Mouse (Mus musculus) heart, embryonic 12.5 days (tissue): Measurements from ENCODE around the gene Ankrd44. TPM values are rescaled to one million over a fixed set of nuclear protein-coding genes. Genes with fewer than 3 reads are reported as not detected.
A peak's percentile ranks its signal among the peaks of the same experiment; 100 is the strongest.

Experiments used
- ATAC-seq: fragments of 200-750 bp; cut with Nextera tagmentation; 2 replicates; pipeline ENCODE4 v1.8.0; 2017; ENCODE audit warnings: moderate TSS enrichment, moderate library complexity; ENCODE audit not compliant: insufficient number of reproducible peaks, low FRiP score
- H3K27ac ChIP-seq: fragments of 300-500 bp; sonication (generic); 2 replicates; pipeline ENCODE4 v1.5.1; 2016; ENCODE audit warnings: mild to moderate bottlenecking, moderate library complexity; ENCODE audit not compliant: poor library complexity, severe bottlenecking
- H3K27me3 ChIP-seq: fragments of 300-500 bp; sonication (generic); replicated peaks from 2 replicates; pipeline ENCODE4 v1.6.1; 2016; ENCODE audit warnings: mild to moderate bottlenecking, moderate library complexity
- H3K36me3 ChIP-seq: fragments of 300-500 bp; sonication (generic); 2 replicates; pipeline ENCODE4 v1.6.1; 2016; ENCODE audit warnings: mild to moderate bottlenecking, moderate library complexity
- H3K4me1 ChIP-seq: fragments of 300-500 bp; sonication (generic); replicated peaks from 2 replicates; pipeline ENCODE4 v1.6.1; 2016; ENCODE audit warnings: mild to moderate bottlenecking
- H3K4me2 ChIP-seq: fragments of 300-500 bp; sonication (generic); 2 replicates; pipeline ENCODE4 v1.6.1; 2016; ENCODE audit warnings: mild to moderate bottlenecking, moderate library complexity
- H3K4me3 ChIP-seq: fragments of 300-500 bp; sonication (generic); 2 replicates; pipeline ENCODE4 v1.5.1; 2016; ENCODE audit warnings: mild to moderate bottlenecking
- H3K9ac ChIP-seq: fragments of 300-500 bp; sonication (generic); 2 replicates; pipeline ENCODE4 v1.6.1; 2016; ENCODE audit warnings: mild to moderate bottlenecking, moderate library complexity
- H3K9me3 ChIP-seq: fragments of 300-500 bp; sonication (generic); replicated peaks from 2 replicates; pipeline ENCODE4 v1.6.1; 2016; ENCODE audit warnings: mild to moderate bottlenecking, moderate library complexity
- WGBS: fragments of 180-500 bp; shearing (Covaris S2); methylation state at CpG from one replicate; pipeline ENCODE4 v1.1.7; 2016; 5-methylcytosine and 5-hydroxymethylcytosine counted together
- polyA plus RNA-seq: library from polyadenylated mRNA; unstranded; fragments of >200 nt; fragmentation: Nextera tagmentation; extraction: Ambion mirVana; gene quantifications from 2 replicates; pipeline ENCODE4 v1.2.1, GENCODE M21; 2016

The Ankrd44 gene
- polyA plus RNA-seq, 1 experiment from 2014 or later = 11.0 TPM

DNA sequence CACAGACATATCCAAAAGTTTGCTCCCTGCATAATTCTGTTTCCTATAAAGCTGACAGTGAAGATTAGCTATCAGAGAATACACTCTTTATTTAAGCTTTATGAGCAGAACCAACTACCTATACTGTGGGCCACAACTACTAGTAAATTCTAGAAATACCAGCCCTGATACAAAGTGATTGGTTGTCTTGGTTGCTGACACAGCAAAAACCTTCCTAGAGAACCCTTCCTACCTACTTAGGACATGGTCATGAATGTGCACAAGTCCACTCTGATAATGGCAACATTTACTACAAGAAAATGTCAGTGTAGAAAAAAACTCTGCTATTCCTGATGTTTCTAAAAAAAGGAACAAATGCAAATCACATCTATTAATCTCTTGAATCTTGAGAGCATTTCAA, 234.4 kb downstream of the Ankrd44 start:
- H3K36me3 ChIP-seq = peaks cover 3% of the 10 kb centered on the region; the same call in 1 of the 2 replicates
- H3K27ac ChIP-seq = no peak overlapping the region
- no peak overlapping the region for H3K4me2 ChIP-seq
- ATAC-seq = no peak
- no peak overlapping the region for H3K4me3 ChIP-seq
- H3K4me1 ChIP-seq = peaks cover 18% of the 10 kb centered on the region
- H3K9me3 ChIP-seq = no peaks in the 10 kb centered on the region
- no peaks in the 10 kb centered on the region for H3K27me3 ChIP-seq
- no peak overlapping the region for H3K9ac ChIP-seq

DNA sequence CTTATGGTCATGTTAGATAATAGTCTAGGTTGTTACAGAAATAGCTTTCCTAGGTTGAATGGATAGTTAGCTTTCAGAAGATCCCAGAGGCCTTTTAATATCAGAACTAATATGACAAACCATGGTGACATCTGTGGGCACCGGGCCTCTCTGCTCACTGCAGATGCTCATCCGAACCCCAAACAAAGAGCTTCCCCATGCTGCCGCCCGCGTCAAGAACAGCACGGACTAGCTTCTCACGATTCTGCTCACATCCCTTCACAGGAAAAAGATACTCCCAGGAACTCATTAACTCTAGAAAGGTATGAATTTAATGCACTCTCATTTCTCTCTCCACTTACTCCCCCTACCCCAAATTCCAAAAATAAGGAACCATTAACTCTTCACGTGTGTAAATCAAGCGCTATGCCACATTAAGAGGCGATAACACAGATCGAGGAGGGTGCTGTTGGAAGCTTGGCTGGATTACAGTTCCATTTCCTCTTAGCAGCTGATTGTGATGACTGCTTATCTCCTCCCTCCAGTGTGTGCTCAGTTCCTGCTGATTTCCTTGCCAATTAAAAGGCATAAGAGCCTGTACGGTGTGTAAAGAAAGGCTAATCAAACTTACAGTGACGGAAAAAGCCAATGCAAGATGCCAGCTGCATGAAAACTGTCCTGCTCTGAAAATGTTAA, 235.8 kb downstream of the Ankrd44 start:
- Histone ChIP-seq H3K4me2 (peak overlapping the region; percentile 45), H3K4me3 (no peak overlapping the region), H3K36me3 (0 out of 2 replicates have a peak, but pooled peaks cover 5% of the 10 kb centered on the region), H3K9ac (no peak overlapping the region), H3K4me1 (peaks cover 18% of the 10 kb centered on the region), H3K9me3 (no peaks in the 10 kb centered on the region), H3K27ac (peak overlapping the region; percentile 47; the same call in 1 of the 2 replicates), H3K27me3 (no peaks in the 10 kb centered on the region)
- ATAC-seq = peak; percentile 80
- WGBS = 26% methylated on average over 13 of the region's 13 CpGs

DNA sequence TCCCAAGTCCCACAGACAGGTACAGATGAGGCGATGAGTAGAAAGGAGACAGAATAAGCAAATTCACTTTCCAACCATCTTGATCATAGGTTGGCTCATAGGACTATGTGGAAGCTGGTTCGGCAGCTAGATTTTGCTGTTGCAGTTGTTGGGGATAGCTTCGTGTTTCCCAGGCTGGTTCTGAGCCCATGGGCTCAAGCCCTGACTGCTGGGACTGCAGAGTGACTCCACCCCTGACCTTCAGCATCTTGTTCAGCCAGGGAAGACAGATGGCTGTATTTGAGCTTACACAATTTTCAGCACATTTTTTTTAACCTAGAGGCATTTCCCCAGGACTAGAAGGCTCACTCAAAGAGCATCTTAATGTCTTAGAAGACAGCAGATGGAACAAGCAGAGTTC, 237.7 kb downstream of the Ankrd44 start:
- no peak overlapping the region for H3K9ac ChIP-seq
- H3K36me3 ChIP-seq = 0 out of 2 replicates have a peak, but pooled peaks cover 7% of the 10 kb centered on the region
- H3K9me3 ChIP-seq = 0 out of 2 replicates have a peak, but pooled peaks cover 2% of the 10 kb centered on the region
- no peaks in the 10 kb centered on the region for H3K27me3 ChIP-seq
- H3K27ac ChIP-seq = no peak overlapping the region
- WGBS = 72% methylated on average over 3 of the region's 3 CpGs
- H3K4me1 ChIP-seq = peaks cover 14% of the 10 kb centered on the region
- no peak overlapping the region for H3K4me3 ChIP-seq
- ATAC-seq = no peak
- no peak overlapping the region for H3K4me2 ChIP-seq

DNA sequence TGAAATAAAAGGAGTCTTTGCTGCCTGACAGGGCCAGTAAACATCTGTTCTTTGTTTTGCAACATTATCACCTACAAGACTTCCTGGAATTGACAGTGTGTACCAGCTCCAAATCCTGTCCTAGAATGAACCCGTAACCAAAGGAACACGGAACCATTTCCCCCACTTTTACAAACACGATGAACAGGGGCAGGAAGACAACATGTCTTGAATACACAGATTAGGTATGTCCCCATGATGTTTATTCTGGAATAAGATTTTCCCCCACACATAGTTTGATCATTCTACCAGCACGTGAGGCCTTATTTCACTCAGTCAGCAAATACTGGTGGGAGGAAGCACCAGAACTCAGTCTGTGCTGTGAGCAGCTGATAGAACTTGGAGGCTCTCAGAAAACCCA, 241.9 kb downstream of the Ankrd44 start:
- peak; percentile 68 for ATAC-seq
- no peak overlapping the region for H3K9ac ChIP-seq
- no peak overlapping the region for H3K27ac ChIP-seq
- no peak overlapping the region for H3K4me2 ChIP-seq
- WGBS = 51% methylated on average over 4 of the region's 4 CpGs
- H3K4me1 ChIP-seq = no peaks in the 10 kb centered on the region
- H3K9me3 ChIP-seq = 0 out of 2 replicates have a peak, but pooled peaks cover 3% of the 10 kb centered on the region
- H3K36me3 ChIP-seq = 0 out of 2 replicates have a peak, but pooled peaks cover 10% of the 10 kb centered on the region
- H3K4me3 ChIP-seq = no peak overlapping the region
- H3K27me3 ChIP-seq = no peaks in the 10 kb centered on the region

DNA sequence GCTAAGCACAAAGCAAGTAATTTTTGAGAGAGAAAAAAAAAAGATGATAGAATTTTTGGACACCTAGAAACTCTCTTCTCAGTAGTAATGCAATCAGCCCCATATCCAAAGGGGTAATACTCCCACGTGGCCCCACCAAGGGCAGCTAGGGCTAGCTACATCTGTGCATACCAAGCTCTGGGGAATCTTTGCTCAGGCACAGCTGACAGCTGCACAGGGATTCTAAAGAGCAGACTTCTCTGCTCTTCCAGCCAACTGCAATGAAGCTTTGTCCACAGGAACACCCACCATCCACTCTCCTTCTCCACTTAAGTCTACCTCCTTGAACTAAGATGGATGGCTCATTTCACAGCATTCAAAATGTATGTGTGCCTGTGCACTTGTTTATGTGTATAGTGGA, 246.6 kb downstream of the Ankrd44 start:
- Histone ChIP-seq H3K27me3 (no peaks in the 10 kb centered on the region), H3K4me1 (no peaks in the 10 kb centered on the region), H3K4me3 (no peak overlapping the region), H3K9ac (no peak overlapping the region), H3K36me3 (peaks cover 5% of the 10 kb centered on the region; the same call in 1 of the 2 replicates), H3K9me3 (0 out of 2 replicates have a peak, but pooled peaks cover 3% of the 10 kb centered on the region), H3K4me2 (no peak overlapping the region), H3K27ac (no peak overlapping the region)
- no peak for ATAC-seq
- WGBS = 69% methylated on average over 1 of the region's 1 CpGs

DNA sequence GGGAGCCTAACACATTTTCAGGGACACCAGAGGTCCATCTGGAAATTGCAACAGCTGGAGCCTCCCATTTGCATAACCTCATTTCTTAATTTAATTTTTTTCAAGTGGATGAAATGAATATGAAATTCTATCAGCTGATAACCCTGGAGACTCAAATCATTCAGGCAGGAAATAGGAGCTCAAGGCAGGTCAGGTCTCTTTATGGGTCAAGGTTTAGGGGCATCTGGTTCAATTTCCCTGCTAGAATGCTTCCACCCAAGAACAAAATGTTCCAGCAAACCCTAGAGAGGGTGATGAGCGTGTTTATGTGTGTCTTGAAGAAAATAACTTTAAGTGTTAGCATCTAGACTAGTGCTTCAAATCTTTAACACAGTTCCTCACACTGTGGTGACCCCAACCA, 248.2 kb downstream of the Ankrd44 start:
- H3K27ac ChIP-seq = no peak overlapping the region
- ATAC-seq = no peak
- H3K4me2 ChIP-seq = no peak overlapping the region
- no peak overlapping the region for H3K9ac ChIP-seq
- 76% methylated on average over 1 of the region's 1 CpGs for WGBS
- no peaks in the 10 kb centered on the region for H3K9me3 ChIP-seq
- H3K36me3 ChIP-seq = peaks cover 2% of the 10 kb centered on the region; the same call in 1 of the 2 replicates
- no peaks in the 10 kb centered on the region for H3K27me3 ChIP-seq
- H3K4me1 ChIP-seq = no peaks in the 10 kb centered on the region
- H3K4me3 ChIP-seq = no peak overlapping the region

DNA sequence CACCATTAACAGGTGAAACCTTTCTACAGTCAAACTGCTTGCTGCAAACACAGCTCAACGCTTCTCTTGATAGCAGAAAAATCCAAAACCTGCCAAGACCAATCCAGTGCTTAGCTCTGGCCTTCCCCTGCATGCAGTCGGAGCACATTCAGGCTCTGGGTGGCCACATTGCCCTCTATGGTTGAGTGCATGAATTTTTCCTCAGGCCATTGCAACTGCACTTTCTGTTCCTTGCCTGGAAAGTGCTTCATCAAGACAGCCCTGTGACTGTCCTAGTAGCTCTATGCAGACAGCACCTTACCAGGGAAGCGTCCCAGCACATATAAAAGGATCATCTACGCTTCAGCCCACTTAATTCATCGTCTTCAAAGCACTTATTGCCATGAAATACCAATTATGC, 250.7 kb downstream of the Ankrd44 start:
- WGBS = 74% methylated on average over 5 of the region's 5 CpGs
- no peak for ATAC-seq
- Histone ChIP-seq H3K36me3 (peaks cover 2% of the 10 kb centered on the region; the same call in 1 of the 2 replicates), H3K4me1 (no peaks in the 10 kb centered on the region), H3K27ac (no peak overlapping the region), H3K27me3 (no peaks in the 10 kb centered on the region), H3K9ac (no peak overlapping the region), H3K9me3 (no peaks in the 10 kb centered on the region), H3K4me2 (no peak overlapping the region), H3K4me3 (no peak overlapping the region)

DNA sequence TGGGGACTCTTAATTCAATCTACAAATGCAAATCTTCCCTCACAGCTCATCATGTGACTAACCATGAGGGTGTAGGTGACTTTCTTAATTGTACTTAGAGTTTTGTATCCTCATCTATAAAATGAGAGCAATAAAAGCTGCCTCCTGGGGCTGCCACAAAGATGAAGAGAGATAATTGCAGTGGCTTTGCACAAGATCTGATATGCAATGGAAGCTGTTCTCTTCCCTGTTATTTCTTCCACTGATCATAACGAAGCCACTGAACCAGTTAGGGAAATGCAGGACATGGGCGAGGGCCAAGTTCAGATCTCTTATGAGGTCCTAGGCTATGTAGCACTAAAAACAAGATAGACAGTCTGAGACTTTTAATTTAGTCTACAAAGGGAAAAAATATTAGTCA, 258.2 kb downstream of the Ankrd44 start:
- no peaks in the 10 kb centered on the region for H3K4me1 ChIP-seq
- no peak overlapping the region for H3K27ac ChIP-seq
- no peaks in the 10 kb centered on the region for H3K9me3 ChIP-seq
- H3K36me3 ChIP-seq = peaks cover 12% of the 10 kb centered on the region; the same call in 1 of the 2 replicates
- ATAC-seq = no peak
- WGBS = 75% methylated on average over 2 of the region's 2 CpGs
- no peak overlapping the region for H3K4me3 ChIP-seq
- no peak overlapping the region for H3K4me2 ChIP-seq
- H3K9ac ChIP-seq = no peak overlapping the region
- H3K27me3 ChIP-seq = no peaks in the 10 kb centered on the region

DNA sequence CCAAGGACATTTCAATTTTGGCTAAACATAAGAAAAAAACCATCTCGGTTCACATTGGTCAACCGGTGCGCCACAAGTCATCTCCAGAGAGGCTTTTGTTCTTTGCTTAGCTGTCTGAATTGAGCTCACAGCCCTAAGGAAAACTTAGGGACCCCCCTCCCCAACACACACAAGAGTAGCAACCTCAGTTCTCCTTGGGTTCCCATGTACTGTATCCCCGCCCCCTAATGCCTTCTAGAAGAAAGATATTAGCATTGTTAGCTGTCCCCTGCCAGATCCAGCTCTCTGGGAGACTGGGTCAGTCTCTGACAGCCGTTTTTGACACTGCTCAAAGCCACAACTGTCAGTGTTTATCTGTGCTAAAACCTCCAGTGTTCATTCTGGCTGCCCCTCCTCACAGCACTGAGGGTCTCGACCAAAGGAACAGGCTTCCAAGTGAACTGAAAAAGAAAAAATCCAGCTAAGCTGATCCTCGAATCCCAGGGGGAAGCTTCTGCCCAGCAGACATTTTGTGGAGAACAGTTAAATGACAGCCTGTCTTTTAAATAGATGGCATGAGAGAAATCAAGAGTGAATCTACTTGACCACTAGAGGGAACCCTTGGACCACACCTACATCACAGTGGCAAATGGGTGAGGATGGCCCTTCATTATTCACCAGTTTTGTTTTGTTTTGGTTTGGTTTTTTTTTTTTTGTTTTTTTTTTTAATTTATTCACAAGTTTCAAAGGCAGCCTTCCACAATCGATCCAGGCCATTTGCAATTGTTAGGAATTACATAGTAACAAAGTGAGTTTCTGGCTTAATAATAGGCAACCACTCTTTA, 260.4 kb downstream of the Ankrd44 start:
- no peaks in the 10 kb centered on the region for H3K9me3 ChIP-seq
- no peak overlapping the region for H3K27ac ChIP-seq
- WGBS = 54% methylated on average over 8 of the region's 8 CpGs
- no peaks in the 10 kb centered on the region for H3K4me1 ChIP-seq
- no peaks in the 10 kb centered on the region for H3K27me3 ChIP-seq
- ATAC-seq = no peak
- H3K36me3 ChIP-seq = peaks cover 20% of the 10 kb centered on the region
- no peak overlapping the region for H3K9ac ChIP-seq
- H3K4me3 ChIP-seq = no peak overlapping the region
- no peak overlapping the region for H3K4me2 ChIP-seq

DNA sequence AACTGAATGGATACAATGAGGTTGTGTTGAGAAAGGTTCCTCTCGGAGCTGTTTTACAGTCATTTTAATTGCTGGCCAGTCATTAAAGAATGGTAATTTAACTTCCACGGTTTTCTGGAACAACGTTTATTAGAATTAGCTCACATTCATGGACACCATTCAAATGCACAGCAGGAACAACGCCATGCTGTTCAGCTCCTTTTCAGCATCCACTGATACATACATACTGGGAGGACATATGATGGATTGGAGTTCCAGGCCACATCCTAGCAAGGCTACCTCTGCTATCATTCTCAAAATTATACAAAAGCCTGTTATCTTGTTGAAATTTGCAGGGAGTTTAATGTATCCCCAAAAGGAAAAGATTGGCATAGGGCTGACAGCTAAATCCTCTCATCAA, 261.1 kb downstream of the Ankrd44 start:
- no peaks in the 10 kb centered on the region for H3K27me3 ChIP-seq
- ATAC-seq = no peak
- H3K27ac ChIP-seq = no peak overlapping the region
- no peak overlapping the region for H3K9ac ChIP-seq
- H3K4me2 ChIP-seq = no peak overlapping the region
- peaks cover 23% of the 10 kb centered on the region for H3K36me3 ChIP-seq
- 86% methylated on average over 4 of the region's 4 CpGs for WGBS
- H3K4me1 ChIP-seq = no peaks in the 10 kb centered on the region
- H3K4me3 ChIP-seq = no peak overlapping the region
- H3K9me3 ChIP-seq = no peaks in the 10 kb centered on the region

DNA sequence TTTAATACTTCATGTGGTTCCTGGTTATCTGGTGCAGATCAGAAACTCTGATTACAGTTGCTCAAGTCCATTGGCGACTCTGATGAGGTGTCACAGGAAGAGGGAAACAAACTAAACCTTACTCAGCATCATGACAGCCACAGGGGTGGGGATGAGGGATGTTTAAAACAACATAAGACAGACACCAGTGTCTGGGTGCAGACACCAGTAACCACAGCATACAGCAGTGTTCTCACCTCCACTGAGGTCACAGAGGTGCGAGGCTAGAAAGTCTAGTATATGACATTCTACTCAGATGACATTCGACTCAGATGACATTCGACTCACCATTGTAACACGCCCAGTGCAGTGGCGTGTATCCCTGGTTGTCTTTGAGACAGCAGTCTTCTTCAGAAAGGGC, 265.5 kb downstream of the Ankrd44 start:
- H3K27me3 ChIP-seq = no peaks in the 10 kb centered on the region
- ATAC-seq = no peak
- WGBS = 73% methylated on average over 6 of the region's 6 CpGs
- H3K27ac ChIP-seq = no peak overlapping the region
- H3K4me1 ChIP-seq = no peaks in the 10 kb centered on the region
- peaks cover 34% of the 10 kb centered on the region for H3K36me3 ChIP-seq
- H3K4me2 ChIP-seq = no peak overlapping the region
- no peak overlapping the region for H3K9ac ChIP-seq
- no peak overlapping the region for H3K4me3 ChIP-seq
- H3K9me3 ChIP-seq = no peaks in the 10 kb centered on the region; the same call in 1 of the 2 replicates
